Mouse (Mus musculus) thymus, adult 2 months (tissue): Measurements from ENCODE around the gene Ankrd6. TPM values are rescaled to one million over a fixed set of nuclear protein-coding genes. Genes with fewer than 3 reads are reported as not detected.

Source experiments
- DNase-seq: peaks from one replicate; pipeline ENCODE4 v3.0.0; 2021
- H3K27ac ChIP-seq: fragments of 200-500 bp; 2 replicates; pipeline ENCODE4 v1.5.1; 2012; ENCODE audit warnings: low read length, control low read depth; ENCODE audit not compliant: control insufficient read depth, insufficient read depth
- H3K27me3 ChIP-seq: fragments of 200-500 bp; 2 replicates; pipeline ENCODE4 v1.6.1; 2012; ENCODE audit warnings: mild to moderate bottlenecking, low read length, moderate library complexity, mixed read lengths; ENCODE audit not compliant: control insufficient read depth, insufficient read depth
- H3K36me3 ChIP-seq: fragments of 200-500 bp; 2 replicates; pipeline ENCODE4 v1.6.1; 2012; ENCODE audit warnings: mild to moderate bottlenecking, low read length, moderate library complexity; ENCODE audit not compliant: control insufficient read depth, insufficient read depth
- H3K4me1 ChIP-seq: fragments of 200-500 bp; replicated peaks from 2 replicates; pipeline ENCODE4 v1.6.1; 2012; ENCODE audit warnings: low read length; ENCODE audit not compliant: control insufficient read depth, insufficient read depth
- H3K4me3 ChIP-seq: fragments of 200-500 bp; 2 replicates; pipeline ENCODE4 v1.5.1; 2012; ENCODE audit warnings: mild to moderate bottlenecking, low read length, control low read depth, moderate library complexity; ENCODE audit not compliant: control insufficient read depth, insufficient read depth
- CTCF ChIP-seq: fragments of 200-500 bp; IDR thresholded peaks from 2 replicates; pipeline ENCODE4 v1.5.1; 2012; ENCODE audit warnings: mild to moderate bottlenecking, control low read depth, low read length, moderate library complexity, borderline replicate concordance; ENCODE audit not compliant: control insufficient read depth, poor library complexity, insufficient read depth; ENCODE audit errors: extremely low read depth
- POLR2A ChIP-seq: fragments of 200-500 bp; IDR thresholded peaks from 2 replicates; pipeline ENCODE4 v1.6.1; 2012; ENCODE audit warnings: mild to moderate bottlenecking, low read length, control low read depth, moderate library complexity; ENCODE audit not compliant: control insufficient read depth, poor library complexity, insufficient read depth; ENCODE audit errors: extremely low read depth
- WGBS: fragments of 180-500 bp; shearing (Covaris S2); methylation state at CpG from one replicate; pipeline ENCODE4 v1.1.7; 2018; 5-methylcytosine and 5-hydroxymethylcytosine counted together
- polyA plus RNA-seq: library from polyadenylated mRNA; depleted of rRNA; stranded (reverse); fragments of >200 nt; gene quantifications from 2 replicates; pipeline ENCODE4 v1.2.3, GENCODE M21; 2012

Ankrd6 gene
- polyA plus RNA-seq, 1 experiment: 12.6 TPM

DNA sequence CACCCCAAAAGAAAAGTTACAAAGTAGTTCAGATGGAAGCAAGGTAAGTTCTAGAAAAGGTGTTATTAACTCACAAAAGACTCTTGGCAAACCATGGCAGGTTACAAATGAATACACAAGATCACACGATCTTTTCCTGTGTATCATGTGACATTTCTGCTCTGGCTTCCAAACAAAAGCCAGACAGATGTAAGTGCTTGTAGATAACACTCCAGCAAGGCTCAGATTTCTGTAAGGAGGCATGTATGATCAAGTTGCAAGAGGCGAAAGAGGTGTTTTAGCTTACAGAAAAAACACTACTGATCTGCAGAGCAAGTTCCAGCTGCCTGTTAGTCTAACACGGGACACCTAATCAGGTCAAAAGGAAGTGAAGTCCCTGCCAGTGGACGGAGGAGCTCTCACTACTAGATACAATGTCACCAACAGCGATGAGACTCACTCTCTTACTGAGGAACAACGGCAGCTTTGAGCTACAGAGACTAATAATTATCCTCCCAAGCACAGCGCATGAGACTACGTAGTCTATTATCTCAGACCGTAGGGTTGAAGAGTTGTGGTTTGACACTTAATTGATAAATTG lies 13.8 kb downstream of the Ankrd6 start:
- TF ChIP-seq POLR2A (no peak), CTCF (no peak)
- WGBS: 61% methylated on average over 9 of the region's 9 CpGs
- DNase-seq: no peak
- H3K27me3 ChIP-seq: no peaks in the 10 kb centered on the region
- H3K27ac ChIP-seq: no peak overlapping the region
- no peaks in the 10 kb centered on the region for H3K36me3 ChIP-seq
- H3K4me1 ChIP-seq: no peaks in the 10 kb centered on the region; the same call in 1 of the 2 replicates
- no peak overlapping the region for H3K4me3 ChIP-seq

DNA sequence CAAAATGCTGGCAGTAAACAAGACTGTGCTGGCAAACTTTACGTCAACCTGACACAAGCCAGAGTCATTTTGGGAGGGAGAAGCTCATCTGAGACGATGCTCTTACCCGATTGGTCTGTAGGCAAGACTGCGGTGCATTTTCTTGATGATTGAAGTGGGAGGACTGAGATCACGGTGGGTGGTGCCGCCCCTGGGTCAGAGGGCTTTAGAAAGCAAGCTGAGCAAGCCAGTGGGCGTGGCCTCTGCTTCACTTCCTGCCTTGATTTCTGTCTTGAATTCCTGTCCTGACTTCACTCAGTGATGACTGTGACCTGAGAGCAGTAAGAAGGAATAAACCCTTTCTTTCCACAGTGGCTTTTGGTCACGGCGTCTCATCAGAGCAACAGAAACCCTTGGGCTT lies 18.6 kb downstream of the Ankrd6 start:
- H3K27ac ChIP-seq: no peak overlapping the region
- no peak for TF ChIP-seq CTCF
- no peak for TF ChIP-seq POLR2A
- no peaks in the 10 kb centered on the region for H3K27me3 ChIP-seq
- H3K4me1 ChIP-seq: peaks cover 2% of the 10 kb centered on the region; the same call in 1 of the 2 replicates
- WGBS: 83% methylated on average over 9 of the region's 9 CpGs
- no peak overlapping the region for H3K4me3 ChIP-seq
- DNase-seq: peak; percentile 29
- no peaks in the 10 kb centered on the region for H3K36me3 ChIP-seq

DNA sequence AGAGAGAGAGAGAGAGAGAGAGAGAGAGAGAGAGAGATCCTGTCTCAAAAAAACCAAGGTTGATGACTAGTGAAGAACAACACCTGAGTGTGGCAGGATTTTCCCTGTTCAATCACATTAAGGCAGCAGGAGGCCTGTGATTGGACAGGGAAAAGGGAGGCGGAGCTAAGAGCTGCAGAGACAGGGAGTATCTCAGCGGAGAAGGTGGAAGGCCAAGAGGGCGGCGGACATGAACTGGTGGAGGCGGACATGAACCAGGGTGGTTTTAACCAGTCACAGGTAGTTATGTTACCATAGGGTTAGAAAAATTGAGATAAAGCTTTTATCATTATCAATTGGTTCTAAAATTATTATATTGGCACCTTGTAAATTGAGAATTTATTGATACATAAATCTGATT lies 20.9 kb downstream of the Ankrd6 start:
- no peaks in the 10 kb centered on the region for H3K27me3 ChIP-seq
- no peak overlapping the region for H3K4me3 ChIP-seq
- 0 out of 2 replicates have a peak, but pooled peaks cover 2% of the 10 kb centered on the region for H3K4me1 ChIP-seq
- H3K36me3 ChIP-seq: no peaks in the 10 kb centered on the region
- H3K27ac ChIP-seq: no peak overlapping the region
- WGBS: over 99% methylated on average over 5 of the region's 5 CpGs
- TF ChIP-seq POLR2A (no peak), CTCF (no peak)
- no peak for DNase-seq

DNA sequence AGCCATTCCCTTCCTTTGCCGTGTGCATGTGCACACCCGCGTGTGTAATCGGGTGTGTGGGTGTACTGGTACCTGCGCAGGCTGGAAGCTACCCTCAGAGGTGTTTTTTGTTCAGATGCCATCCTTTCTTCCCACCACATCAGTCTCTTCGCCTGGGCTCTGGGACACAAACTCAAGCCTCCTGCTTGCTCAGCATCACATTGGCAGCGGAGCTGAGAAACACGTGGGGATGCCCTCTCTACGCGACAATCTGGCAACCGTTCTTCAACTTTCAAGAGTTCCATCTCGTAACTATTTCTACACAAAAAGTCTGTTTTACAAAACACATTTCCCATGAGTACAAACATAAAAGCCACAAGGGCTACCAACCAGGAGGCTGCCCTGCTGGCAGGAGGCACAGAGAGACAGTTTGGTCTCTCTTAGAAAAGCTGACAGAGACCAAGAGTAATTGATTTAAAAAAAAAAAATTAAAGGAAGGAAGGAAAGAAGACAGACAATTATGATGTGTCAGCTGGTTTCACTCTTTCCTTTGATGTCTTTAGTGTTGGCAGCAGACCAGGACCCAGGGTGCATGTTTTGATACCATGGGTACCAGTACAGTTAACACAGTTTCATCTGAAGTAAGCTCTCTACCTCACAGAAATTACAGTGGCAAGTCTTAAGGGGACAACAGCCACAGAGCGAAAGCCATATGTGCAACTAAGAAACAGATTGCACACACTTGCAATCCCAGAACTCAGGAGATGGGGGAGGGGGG lies 21.8 kb downstream of the Ankrd6 start:
- TF ChIP-seq CTCF (no peak), POLR2A (no peak)
- Histone ChIP-seq H3K27ac (no peak overlapping the region), H3K4me3 (no peak overlapping the region), H3K4me1 (0 out of 2 replicates have a peak, but pooled peaks cover 2% of the 10 kb centered on the region), H3K27me3 (no peaks in the 10 kb centered on the region), H3K36me3 (no peaks in the 10 kb centered on the region)
- DNase-seq: no peak
- 88% methylated on average over 13 of the region's 13 CpGs for WGBS

DNA sequence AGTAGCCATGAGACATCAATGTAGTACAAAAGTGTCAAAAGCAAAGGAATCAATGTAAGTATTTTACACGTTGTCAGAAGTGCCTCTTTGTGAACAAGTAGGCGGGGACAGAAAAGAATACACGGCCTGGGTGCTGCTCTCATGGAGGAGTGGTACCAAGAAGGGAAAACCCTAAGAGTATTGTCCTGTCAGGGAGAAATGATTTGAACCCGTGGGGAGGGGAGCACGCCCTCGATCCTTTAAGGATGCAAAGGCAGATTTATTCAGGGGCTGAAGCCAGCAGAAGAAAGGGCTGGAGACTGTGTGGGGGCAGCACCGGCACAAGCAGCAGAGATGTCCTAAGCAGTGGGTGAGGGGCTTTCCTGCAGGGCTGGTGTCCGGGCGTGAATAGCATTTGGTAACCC lies 26.7 kb downstream of the Ankrd6 start:
- Histone ChIP-seq H3K4me1 (peaks cover 4% of the 10 kb centered on the region), H3K27me3 (no peaks in the 10 kb centered on the region), H3K36me3 (no peaks in the 10 kb centered on the region), H3K27ac (no peak overlapping the region), H3K4me3 (no peak overlapping the region)
- no peak for TF ChIP-seq POLR2A
- no peak for TF ChIP-seq CTCF
- DNase-seq: no peak
- 89% methylated on average over 9 of the region's 9 CpGs for WGBS

DNA sequence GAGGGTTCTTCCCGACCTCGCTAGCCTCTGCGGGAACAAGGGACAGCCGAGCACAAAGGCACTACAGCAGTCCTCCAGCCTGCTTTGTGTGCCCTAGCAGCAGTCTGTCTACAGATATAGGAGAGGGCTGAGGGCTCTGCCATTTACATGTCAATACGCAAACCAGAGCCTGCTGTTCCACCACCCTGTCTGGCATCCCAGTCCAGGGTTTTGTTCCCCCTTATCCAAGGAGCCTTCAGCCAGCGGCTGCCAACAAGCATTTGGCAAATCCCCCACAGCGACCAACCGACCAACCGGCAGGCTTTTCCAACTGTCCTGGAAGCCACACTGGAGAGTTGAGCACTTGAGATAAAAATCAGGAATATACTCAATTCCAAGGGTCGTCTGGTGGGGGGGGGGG lies 27.2 kb downstream of the Ankrd6 start:
- TF ChIP-seq POLR2A: no peak
- TF ChIP-seq CTCF: no peak
- Histone ChIP-seq H3K36me3 (no peaks in the 10 kb centered on the region), H3K4me1 (peaks cover 4% of the 10 kb centered on the region), H3K27ac (no peak overlapping the region), H3K27me3 (no peaks in the 10 kb centered on the region), H3K4me3 (no peak overlapping the region)
- DNase-seq: no peak
- 85% methylated on average over 10 of the region's 10 CpGs for WGBS
